Mouse (Mus musculus) forebrain, embryonic 16.5 days (tissue): Measurements from ENCODE around the gene Chst2. TPM values are rescaled to one million over a fixed set of nuclear protein-coding genes. Genes with fewer than 3 reads are reported as not detected.

ENCODE experiments used
- ATAC-seq: fragments of 200-750 bp; cut with Nextera tagmentation; 2 replicates; pipeline ENCODE4 v1.8.0; 2017; ENCODE audit warnings: mild to moderate bottlenecking, moderate library complexity
- H3K27ac ChIP-seq: fragments of 300-500 bp; sonication (generic); 2 replicates; pipeline ENCODE4 v1.5.1; 2014; ENCODE audit warnings: low read length, control low read depth
- H3K27me3 ChIP-seq: fragments of 300-500 bp; sonication (generic); replicated peaks from 2 replicates; pipeline ENCODE4 v1.6.1; 2014; ENCODE audit warnings: low read length; ENCODE audit not compliant: control insufficient read depth, insufficient read depth
- H3K36me3 ChIP-seq: fragments of 300-500 bp; sonication (generic); 2 replicates; pipeline ENCODE4 v1.6.1; 2014; ENCODE audit not compliant: control insufficient read depth, insufficient read depth
- H3K4me1 ChIP-seq: fragments of 300-500 bp; sonication (generic); replicated peaks from 2 replicates; pipeline ENCODE4 v1.6.1; 2014; ENCODE audit warnings: low read length; ENCODE audit not compliant: control insufficient read depth, insufficient read depth
- H3K4me2 ChIP-seq: fragments of 300-500 bp; sonication (generic); 2 replicates; pipeline ENCODE4 v1.6.1; 2014; ENCODE audit warnings: mild to moderate bottlenecking, low read length, control low read depth
- H3K4me3 ChIP-seq: fragments of 300-500 bp; sonication (generic); replicated peaks from 2 replicates; pipeline ENCODE4 v1.5.1; 2014; ENCODE audit warnings: mild to moderate bottlenecking, low read length, control low read depth
- H3K9ac ChIP-seq: fragments of 300-500 bp; sonication (generic); replicated peaks from 2 replicates; pipeline ENCODE4 v1.6.1; 2014; ENCODE audit warnings: low read depth, low read length, control low read depth
- H3K9me3 ChIP-seq: fragments of 300-500 bp; sonication (generic); 2 replicates; pipeline ENCODE4 v1.6.1; 2016; ENCODE audit warnings: low read length; ENCODE audit not compliant: control insufficient read depth
- WGBS: fragments of 180-500 bp; shearing (Covaris S2); extraction: QIAGEN DNeasy Blood & Tissue Kit; methylation state at CpG from one replicate; pipeline ENCODE4 v1.1.7; 2014; 5-methylcytosine and 5-hydroxymethylcytosine counted together
- polyA plus RNA-seq: library from polyadenylated mRNA; unstranded; fragments of >200 nt; fragmentation: Nextera tagmentation; extraction: Ambion mirVana; gene quantifications from 2 replicates; pipeline ENCODE4 v1.2.1, GENCODE M21; 2015

The Chst2 gene
- 10.9 and 13.6 TPM in 2 replicates for polyA plus RNA-seq

GRCm38 (mm10) chr9:95406571-95407561, at the start of gene Chst2:
TSS of gene Chst2 (minus strand) at chr9:95406722.
- Histone ChIP-seq H3K27me3 (no peaks in the 10 kb centered on the region), H3K4me2 (peak within 1 kb of the TSS; percentile 91), H3K4me1 (peaks cover 22% of the 10 kb centered on the region), H3K36me3 (no peaks in the 10 kb centered on the region), H3K4me3 (peak within 1 kb of the TSS; percentile 88), H3K9me3 (no peaks in the 10 kb centered on the region), H3K27ac (peak within 1 kb of the TSS; percentile 89), H3K9ac (peak within 1 kb of the TSS; percentile 87)
- peak; percentile 96 for ATAC-seq
- 0% methylated on average over 94 of the region's 102 CpGs for WGBS

DNA sequence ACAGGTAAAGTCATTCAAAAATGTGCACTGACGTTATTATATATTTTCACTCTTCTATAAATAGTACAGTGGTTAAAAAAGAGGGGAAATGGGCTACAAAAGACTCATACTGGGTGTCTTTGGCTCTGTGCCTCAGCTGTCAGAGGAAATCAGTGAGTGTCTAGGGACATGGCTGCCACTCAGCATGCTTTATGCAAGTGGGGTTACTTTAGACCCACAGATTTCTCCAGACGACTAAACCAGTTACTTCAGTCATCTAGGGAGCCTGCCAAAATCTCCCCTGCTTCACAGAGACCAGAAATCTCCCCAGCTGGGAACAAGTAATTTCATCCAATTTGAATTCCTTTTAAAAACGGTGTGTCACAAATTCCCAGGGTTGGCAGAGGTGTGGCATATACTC, 45.4 kb upstream of the Chst2 start:
- 24% methylated on average over 3 of the region's 3 CpGs for WGBS
- H3K9me3 ChIP-seq = no peaks in the 10 kb centered on the region
- ATAC-seq = peak; percentile 73
- no peak overlapping the region for H3K4me2 ChIP-seq
- peaks cover 6% of the 10 kb centered on the region for H3K4me1 ChIP-seq
- no peaks in the 10 kb centered on the region for H3K27me3 ChIP-seq
- no peaks in the 10 kb centered on the region for H3K36me3 ChIP-seq
- H3K9ac ChIP-seq = no peak overlapping the region
- no peak overlapping the region for H3K27ac ChIP-seq
- no peak overlapping the region for H3K4me3 ChIP-seq

DNA sequence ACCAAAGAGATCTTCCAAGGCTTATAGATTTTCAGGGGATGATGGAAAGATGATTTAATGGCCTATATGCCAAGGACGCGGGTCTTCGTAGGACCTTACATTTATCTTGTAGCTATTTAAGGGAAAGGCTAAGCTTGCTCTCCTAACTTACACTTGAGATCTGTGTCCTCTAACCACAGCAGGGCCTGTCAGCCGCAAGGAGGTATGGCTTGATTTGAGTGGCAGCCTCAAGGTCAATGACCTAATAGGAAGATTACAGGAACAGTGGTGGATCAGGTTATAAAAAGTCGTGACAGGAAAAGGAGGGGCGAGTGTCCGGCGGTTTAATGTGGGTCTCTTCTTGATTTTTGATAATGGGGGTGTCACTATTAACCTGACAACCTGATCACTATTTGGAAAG, 44.1 kb upstream of the Chst2 start:
- Histone ChIP-seq H3K4me3 (no peak overlapping the region), H3K27me3 (no peaks in the 10 kb centered on the region), H3K4me2 (no peak overlapping the region), H3K9ac (no peak overlapping the region), H3K4me1 (peaks cover 6% of the 10 kb centered on the region), H3K27ac (no peak overlapping the region), H3K36me3 (no peaks in the 10 kb centered on the region), H3K9me3 (no peaks in the 10 kb centered on the region)
- 96% methylated on average over 8 of the region's 8 CpGs for WGBS
- ATAC-seq = no peak

- peaks cover 5% of the 10 kb centered on the region; the same call in 1 of the 2 replicates for H3K4me1 ChIP-seq
- H3K4me2 ChIP-seq = peak overlapping the region; percentile 51
- peak overlapping the region; percentile 40 for H3K9ac ChIP-seq
- peak; percentile 85 for ATAC-seq
- H3K27ac ChIP-seq = no peak overlapping the region
- H3K9me3 ChIP-seq = no peaks in the 10 kb centered on the region
- WGBS = 6% methylated on average over 13 of the region's 13 CpGs
- H3K4me3 ChIP-seq = peak overlapping the region; percentile 25
- H3K36me3 ChIP-seq = no peaks in the 10 kb centered on the region
- no peaks in the 10 kb centered on the region for H3K27me3 ChIP-seq
Observed at GRCm38 (mm10) chr9:95442321-95442731, 35.8 kb upstream of the Chst2 start.

GRCm38 (mm10) chr9:95437883-95438282, 31.4 kb upstream of the Chst2 start:
- no peak overlapping the region for H3K9ac ChIP-seq
- no peaks in the 10 kb centered on the region for H3K9me3 ChIP-seq
- WGBS = 85% methylated on average over 9 of the region's 9 CpGs

DNA sequence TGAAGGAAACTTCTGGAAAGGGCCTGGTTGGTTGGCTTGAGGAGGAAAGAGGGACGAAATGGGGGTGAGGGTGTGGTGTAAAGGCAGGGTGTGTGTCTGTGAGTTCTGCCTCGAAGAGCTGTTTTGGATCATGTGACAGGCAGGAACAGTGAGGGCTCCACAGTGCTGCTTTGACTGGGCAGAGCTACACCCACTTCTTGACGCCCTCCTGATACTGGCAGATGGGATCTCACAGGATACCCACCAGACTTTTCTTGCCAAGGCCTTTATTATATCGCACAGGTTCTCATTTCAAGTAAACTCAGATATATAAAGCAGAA, 29.7 kb upstream of the Chst2 start:
- no peak overlapping the region for H3K4me3 ChIP-seq
- no peaks in the 10 kb centered on the region for H3K9me3 ChIP-seq
- ATAC-seq = no peak
- no peak overlapping the region for H3K9ac ChIP-seq
- H3K27ac ChIP-seq = no peak overlapping the region
- peaks cover 2% of the 10 kb centered on the region; the same call in 1 of the 2 replicates for H3K4me1 ChIP-seq
- no peaks in the 10 kb centered on the region for H3K36me3 ChIP-seq
- no peaks in the 10 kb centered on the region for H3K27me3 ChIP-seq
- H3K4me2 ChIP-seq = no peak overlapping the region
- WGBS = 53% methylated on average over 4 of the region's 4 CpGs

More at GRCm38 (mm10) chr9:95437883-95438282, 31.4 kb upstream of the Chst2 start:
- H3K27me3 ChIP-seq = no peaks in the 10 kb centered on the region
- no peak overlapping the region for H3K4me3 ChIP-seq
- no peak overlapping the region for H3K27ac ChIP-seq
- no peak overlapping the region for H3K4me2 ChIP-seq
- no peaks in the 10 kb centered on the region for H3K36me3 ChIP-seq
- ATAC-seq = no peak
- H3K4me1 ChIP-seq = peaks cover 8% of the 10 kb centered on the region; the same call in 1 of the 2 replicates

DNA sequence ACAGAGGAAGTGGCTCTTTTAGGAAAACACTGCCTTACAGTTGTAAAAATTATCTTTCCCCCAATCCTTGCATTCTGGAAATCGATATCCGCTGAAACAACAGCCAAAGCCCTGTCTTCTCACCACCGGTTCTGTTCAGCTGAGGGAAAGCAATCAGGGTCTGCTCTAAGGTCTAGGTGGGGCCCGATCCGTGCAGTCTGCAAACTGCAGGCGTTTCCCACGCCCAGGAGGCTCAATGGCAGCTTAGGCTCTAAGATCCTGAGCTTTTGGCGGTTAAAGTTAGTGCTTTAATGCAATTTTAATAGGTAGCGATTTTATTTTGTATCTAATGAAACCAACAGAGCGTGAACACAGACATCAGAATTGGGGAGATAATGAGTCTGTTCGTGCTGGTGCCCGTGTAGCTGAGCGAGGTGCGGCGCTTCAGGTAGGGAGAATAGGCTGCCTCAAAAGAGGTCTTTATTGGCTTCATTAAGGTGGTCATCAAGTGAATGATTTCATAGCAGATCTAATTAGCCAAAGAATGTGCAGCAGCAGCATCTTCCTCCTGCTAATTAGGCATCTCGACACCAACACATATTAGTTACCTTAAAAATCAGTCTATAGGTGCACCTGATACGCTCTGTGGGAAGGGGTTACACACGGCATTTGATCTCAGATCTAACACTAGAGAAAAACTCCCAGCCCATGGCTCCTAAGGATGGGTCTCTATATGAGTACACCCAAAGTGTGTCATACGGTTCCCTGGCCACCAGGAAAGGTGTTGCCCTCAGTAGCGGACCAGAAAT, 29.2 kb upstream of the Chst2 start:
- Histone ChIP-seq H3K4me1 (peaks cover 2% of the 10 kb centered on the region; the same call in 1 of the 2 replicates), H3K27me3 (no peaks in the 10 kb centered on the region), H3K9ac (no peak overlapping the region), H3K4me2 (no peak overlapping the region), H3K36me3 (no peaks in the 10 kb centered on the region), H3K9me3 (no peaks in the 10 kb centered on the region), H3K27ac (no peak overlapping the region), H3K4me3 (no peak overlapping the region)
- no peak for ATAC-seq
- 38% methylated on average over 20 of the region's 20 CpGs for WGBS

GRCm38 (mm10) chr9:95428277-95428676, 21.8 kb upstream of the Chst2 start:
- H3K36me3 ChIP-seq = no peaks in the 10 kb centered on the region
- no peaks in the 10 kb centered on the region for H3K4me1 ChIP-seq
- H3K9ac ChIP-seq = no peak overlapping the region
- WGBS = 95% methylated on average over 4 of the region's 4 CpGs
- no peak for ATAC-seq
- no peak overlapping the region for H3K4me2 ChIP-seq
- H3K27ac ChIP-seq = no peak overlapping the region
- H3K4me3 ChIP-seq = no peak overlapping the region
- no peaks in the 10 kb centered on the region for H3K27me3 ChIP-seq
- peaks cover 3% of the 10 kb centered on the region; the same call in 1 of the 2 replicates for H3K9me3 ChIP-seq

DNA sequence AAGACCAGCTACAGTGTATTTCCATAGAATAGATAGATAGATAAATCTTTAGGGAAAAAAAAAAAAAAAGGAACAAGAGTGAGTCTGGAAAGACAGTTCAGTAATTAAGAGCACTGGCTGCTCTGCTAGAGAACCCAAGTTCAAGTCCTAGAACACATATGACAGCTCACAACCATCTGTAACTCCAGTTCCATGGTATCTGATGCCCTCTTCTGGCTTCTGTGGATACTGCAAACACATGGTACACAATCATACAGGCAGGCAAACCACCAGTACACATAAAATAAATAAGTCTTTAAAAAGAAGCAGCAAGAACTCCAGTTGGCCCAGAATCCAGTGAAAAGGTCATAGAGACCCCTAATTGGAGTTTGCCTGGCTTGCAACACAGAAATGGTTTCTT, 7.4 kb upstream of the Chst2 start:
- Histone ChIP-seq H3K4me1 (no peaks in the 10 kb centered on the region), H3K9ac (no peak overlapping the region), H3K27ac (no peak overlapping the region), H3K36me3 (no peaks in the 10 kb centered on the region), H3K4me3 (no peak overlapping the region), H3K9me3 (no peaks in the 10 kb centered on the region), H3K4me2 (no peak overlapping the region), H3K27me3 (no peaks in the 10 kb centered on the region)
- ATAC-seq = no peak
